Mouse (Mus musculus): ENCODE results near the gene Nrxn2. TPM values are rescaled to one million over a fixed set of nuclear protein-coding genes. Genes with fewer than 3 reads are reported as not detected.

The Nrxn2 gene
- total and polyA plus RNA-seq, 3 experiments = 0.03 to 0.16 TPM; not detected in 1

- TF ChIP-seq POLR2AphosphoS5 (IDR thresholded peaks at IDR 0.05; ENCODE audit: insufficient replicate concordance, low read depth, low read length) (no peak), GATA2 (IDR thresholded peaks at IDR 0.05; ENCODE audit: borderline replicate concordance, low read depth, low read length) (no peak), TAL1 (conservative IDR thresholded peaks at IDR 0.05; ENCODE audit: low read depth, low read length) (no peak), GATA1 (IDR thresholded peaks at IDR 0.05; ENCODE audit: borderline replicate concordance, low read length) (no peak), CTCF (IDR thresholded peaks at IDR 0.05; ENCODE audit: low read depth, low read length) (no peak)
- Histone ChIP-seq H3K9me3 (replicated peaks) (peaks cover 15% of the 10 kb centered on the region), H3K36me3 (replicated peaks) (no peaks in the 10 kb centered on the region), H3K4me1 (ENCODE audit: insufficient read depth, low read depth, low read length) (no peaks in the 10 kb centered on the region; the same call in 1 of the 2 replicates), H3K4me3 (ENCODE audit: low read depth, low read length) (no peak overlapping the region), H3K27me3 (ENCODE audit: insufficient read depth, low read length) (peaks cover 26% of the 10 kb centered on the region; the same call in 1 of the 2 replicates)
- no peak for ATAC-seq (ENCODE audit: extremely low read depth, insufficient number of reproducible peaks, low FRiP score, poor library complexity, severe bottlenecking)
- DNase-seq (ENCODE audit: low spot score) = no peak
These were observed 5.8 kb downstream of the Nrxn2 start for GRCm38 (mm10) chr19:6424137-6424881.

- TF ChIP-seq CTCF (IDR thresholded peaks at IDR 0.05; ENCODE audit: low read depth, low read length) (no peak), GATA2 (IDR thresholded peaks at IDR 0.05; ENCODE audit: borderline replicate concordance, low read depth, low read length) (no peak), TAL1 (conservative IDR thresholded peaks at IDR 0.05; ENCODE audit: low read depth, low read length) (no peak), POLR2AphosphoS5 (IDR thresholded peaks at IDR 0.05; ENCODE audit: insufficient replicate concordance, low read depth, low read length) (no peak), GATA1 (IDR thresholded peaks at IDR 0.05; ENCODE audit: borderline replicate concordance, low read length) (no peak)
- ATAC-seq (ENCODE audit: extremely low read depth, insufficient number of reproducible peaks, low FRiP score, poor library complexity, severe bottlenecking) = no peak
- Histone ChIP-seq H3K36me3 (replicated peaks) (no peaks in the 10 kb centered on the region), H3K4me3 (ENCODE audit: low read depth, low read length) (no peak overlapping the region), H3K4me1 (ENCODE audit: insufficient read depth, low read depth, low read length) (no peaks in the 10 kb centered on the region; the same call in 1 of the 2 replicates), H3K9me3 (replicated peaks) (peaks cover 15% of the 10 kb centered on the region), H3K27me3 (ENCODE audit: insufficient read depth, low read length) (peaks cover 15% of the 10 kb centered on the region; the same call in 1 of the 2 replicates)
- no peak for DNase-seq (ENCODE audit: low spot score)
These were observed 7.1 kb downstream of the Nrxn2 start for GRCm38 (mm10) chr19:6425595-6425994.

- H3K4me3 ChIP-seq (ENCODE audit: low read depth, low read length) = no peak overlapping the region
- TF ChIP-seq TAL1 (conservative IDR thresholded peaks at IDR 0.05; ENCODE audit: low read depth, low read length) = no peak
- TF ChIP-seq GATA1 (IDR thresholded peaks at IDR 0.05; ENCODE audit: borderline replicate concordance, low read length) = no peak
- TF ChIP-seq POLR2AphosphoS5 (IDR thresholded peaks at IDR 0.05; ENCODE audit: insufficient replicate concordance, low read depth, low read length) = no peak
- no peak for TF ChIP-seq CTCF (IDR thresholded peaks at IDR 0.05; ENCODE audit: low read depth, low read length)
- TF ChIP-seq GATA2 (IDR thresholded peaks at IDR 0.05; ENCODE audit: borderline replicate concordance, low read depth, low read length) = no peak
- H3K4me1 ChIP-seq (ENCODE audit: insufficient read depth, low read depth, low read length) = no peaks in the 10 kb centered on the region; the same call in 1 of the 2 replicates
- DNase-seq (ENCODE audit: low spot score) = no peak
- no peak for ATAC-seq (ENCODE audit: extremely low read depth, insufficient number of reproducible peaks, low FRiP score, poor library complexity, severe bottlenecking)
- peaks cover 7% of the 10 kb centered on the region; the same call in 1 of the 2 replicates for H3K27me3 ChIP-seq (ENCODE audit: insufficient read depth, low read length)
- H3K9me3 ChIP-seq (replicated peaks) = peaks cover 15% of the 10 kb centered on the region
- no peaks in the 10 kb centered on the region for H3K36me3 ChIP-seq (replicated peaks)
These were observed 8.4 kb downstream of the Nrxn2 start for GRCm38 (mm10) chr19:6426703-6427500.

- peak overlapping the region; percentile 13; the same call in 1 of the 2 replicates for H3K4me3 ChIP-seq (ENCODE audit: low read depth, low read length)
- ATAC-seq (ENCODE audit: extremely low read depth, insufficient number of reproducible peaks, low FRiP score, poor library complexity, severe bottlenecking) = no peak
These were observed 9.3 kb downstream of the Nrxn2 start for GRCm38 (mm10) chr19:6427653-6428434.

GRCm38 (mm10) chr19:6428501-6429200 is 10.1 kb downstream of the Nrxn2 start:
- ATAC-seq (ENCODE audit: extremely low read depth, insufficient number of reproducible peaks, low FRiP score, poor library complexity, severe bottlenecking) = no peak
- Histone ChIP-seq H3K27me3 (ENCODE audit: insufficient read depth, low read length) (peaks cover 7% of the 10 kb centered on the region; the same call in 1 of the 2 replicates), H3K36me3 (replicated peaks) (no peaks in the 10 kb centered on the region), H3K4me3 (ENCODE audit: low read depth, low read length) (peak overlapping the region; percentile 13; the same call in 1 of the 2 replicates), H3K9me3 (replicated peaks) (peaks cover 15% of the 10 kb centered on the region), H3K4me1 (ENCODE audit: insufficient read depth, low read depth, low read length) (no peaks in the 10 kb centered on the region; the same call in 1 of the 2 replicates)
- DNase-seq (ENCODE audit: low spot score) = no peak
- TF ChIP-seq GATA1 (IDR thresholded peaks at IDR 0.05; ENCODE audit: borderline replicate concordance, low read length) = no peak
- TF ChIP-seq POLR2AphosphoS5 (IDR thresholded peaks at IDR 0.05; ENCODE audit: insufficient replicate concordance, low read depth, low read length) = no peak
- TF ChIP-seq TAL1 (conservative IDR thresholded peaks at IDR 0.05; ENCODE audit: low read depth, low read length) = no peak
- no peak for TF ChIP-seq GATA2 (IDR thresholded peaks at IDR 0.05; ENCODE audit: borderline replicate concordance, low read depth, low read length)
- TF ChIP-seq CTCF (IDR thresholded peaks at IDR 0.05; ENCODE audit: low read depth, low read length) = no peak

More at GRCm38 (mm10) chr19:6427653-6428434, 9.3 kb downstream of the Nrxn2 start:
- H3K27me3 ChIP-seq (ENCODE audit: insufficient read depth, low read length) = peaks cover 7% of the 10 kb centered on the region; the same call in 1 of the 2 replicates
- no peak for DNase-seq (ENCODE audit: low spot score)
- TF ChIP-seq TAL1 (conservative IDR thresholded peaks at IDR 0.05; ENCODE audit: low read depth, low read length) = no peak
- TF ChIP-seq POLR2AphosphoS5 (IDR thresholded peaks at IDR 0.05; ENCODE audit: insufficient replicate concordance, low read depth, low read length) = no peak
- TF ChIP-seq GATA2 (IDR thresholded peaks at IDR 0.05; ENCODE audit: borderline replicate concordance, low read depth, low read length) = no peak
- no peak for TF ChIP-seq GATA1 (IDR thresholded peaks at IDR 0.05; ENCODE audit: borderline replicate concordance, low read length)
- no peak for TF ChIP-seq CTCF (IDR thresholded peaks at IDR 0.05; ENCODE audit: low read depth, low read length)
- H3K4me1 ChIP-seq (ENCODE audit: insufficient read depth, low read depth, low read length) = no peaks in the 10 kb centered on the region; the same call in 1 of the 2 replicates
- H3K36me3 ChIP-seq (replicated peaks) = no peaks in the 10 kb centered on the region
- peaks cover 15% of the 10 kb centered on the region for H3K9me3 ChIP-seq (replicated peaks)

Data from G1E (cell line).